Mouse (Mus musculus): ENCODE measurements around the gene Cfap36.

DNA sequence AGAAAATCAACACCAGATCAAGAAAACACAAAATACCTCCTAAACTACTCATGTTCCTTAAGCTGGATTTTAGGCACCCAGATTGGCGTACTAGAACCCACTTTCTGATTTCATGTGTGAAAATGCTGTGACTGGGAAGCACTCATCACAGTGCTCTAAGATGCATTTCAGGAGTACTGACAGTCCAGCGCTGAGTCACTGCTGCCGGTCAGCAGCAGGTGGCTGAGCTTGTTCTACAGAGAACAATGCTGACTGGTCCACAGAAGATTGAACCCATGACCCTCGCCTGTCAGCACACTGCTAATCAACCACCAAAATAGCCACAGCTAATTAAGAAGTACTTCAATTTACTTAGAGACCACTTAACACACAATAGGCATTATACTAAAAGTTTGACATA, 5.2 kb downstream of the Cfap36 start:
- no peak for TF ChIP-seq POLR2AphosphoS2 (IDR thresholded peaks at IDR 0.05; ENCODE audit: insufficient read length, low read depth)
- TF ChIP-seq MAX (IDR thresholded peaks at IDR 0.05; ENCODE audit: low read depth): no peak
- no peak for TF ChIP-seq POLR2A (IDR thresholded peaks at IDR 0.05; ENCODE audit: insufficient read length, low read depth)
- TF ChIP-seq E2F4 (IDR thresholded peaks at IDR 0.05; ENCODE audit: insufficient read depth): no peak
- no peak for TF ChIP-seq CEBPB (IDR thresholded peaks at IDR 0.05; ENCODE audit: insufficient read depth, poor library complexity, severe bottlenecking)
- TF ChIP-seq MYOG (IDR thresholded peaks at IDR 0.05; ENCODE audit: control insufficient read depth in 1 of 3, insufficient read depth in 1 of 3, insufficient read length in 2 of 3, low read depth in 2 of 3): no peak
- TF ChIP-seq USF1 (IDR thresholded peaks at IDR 0.05; ENCODE audit: low read depth): no peak
- TF ChIP-seq SRF (IDR thresholded peaks at IDR 0.05; ENCODE audit: control insufficient read depth, insufficient read length, low read depth): no peak
- no peak for TF ChIP-seq TCF12 (IDR thresholded peaks at IDR 0.05; ENCODE audit: insufficient read depth, poor library complexity, severe bottlenecking)
